Mouse (Mus musculus) small intestine, adult 2 months (tissue): ENCODE results near the gene Usf2.

Experiments used
- CTCF ChIP-seq: fragments of 200-500 bp; IDR thresholded peaks from 2 replicates; pipeline ENCODE4 v1.5.1; 2012; ENCODE audit warnings: low read depth, mild to moderate bottlenecking, control low read depth, inconsistent platforms, low read length, moderate library complexity, mixed read lengths; ENCODE audit not compliant: insufficient replicate concordance, insufficient read length; ENCODE audit errors: extremely low read depth
- POLR2A ChIP-seq: fragments of 200-500 bp; IDR thresholded peaks from 2 replicates; pipeline ENCODE4 v1.6.1; 2012; ENCODE audit warnings: low read depth, mild to moderate bottlenecking, control low read depth, inconsistent platforms, low read length, moderate library complexity

GRCm38 (mm10) chr7:30916713-30917112 lies 39.9 kb downstream of the Usf2 start:
- TF ChIP-seq CTCF (no peak), POLR2A (no peak)
